Mouse (Mus musculus) midbrain, embryonic 10.5 days (tissue): ENCODE results near the gene Sema3g. TPM values are rescaled to one million over a fixed set of nuclear protein-coding genes. Genes with fewer than 3 reads are reported as not detected.

Experiments
- DNase-seq: peaks from one replicate; pipeline ENCODE4 v3.0.0-alpha.2; 2017; ENCODE audit warnings: low spot score
- H3K27ac ChIP-seq: fragments of 300-500 bp; sonication (generic); replicated peaks from 2 replicates; pipeline ENCODE4 v1.5.1; 2016; ENCODE audit warnings: mild to moderate bottlenecking
- H3K27me3 ChIP-seq: fragments of 300-500 bp; sonication (generic); 2 replicates; pipeline ENCODE4 v1.6.1; 2016; ENCODE audit warnings: low read depth, mild to moderate bottlenecking; ENCODE audit not compliant: poor library complexity, severe bottlenecking
- H3K36me3 ChIP-seq: fragments of 300-500 bp; sonication (generic); 2 replicates; pipeline ENCODE4 v1.6.1; 2016; ENCODE audit warnings: mild to moderate bottlenecking, moderate library complexity
- H3K4me1 ChIP-seq: fragments of 300-500 bp; sonication (generic); 2 replicates; pipeline ENCODE4 v1.6.1; 2016
- H3K4me3 ChIP-seq: fragments of 300-500 bp; sonication (generic); 2 replicates; pipeline ENCODE4 v1.5.1; 2016; ENCODE audit warnings: mild to moderate bottlenecking, moderate library complexity
- H3K9me3 ChIP-seq: fragments of 300-500 bp; sonication (generic); replicated peaks from 2 replicates; pipeline ENCODE4 v1.6.1; 2016; ENCODE audit warnings: mild to moderate bottlenecking
- WGBS: fragments of 180-500 bp; shearing (Covaris S2); methylation state at CpG from one replicate; pipeline ENCODE4 v1.1.7; 2016; 5-methylcytosine and 5-hydroxymethylcytosine counted together
- polyA plus RNA-seq: library from polyadenylated mRNA; unstranded; fragments of >200 nt; fragmentation: Nextera tagmentation; extraction: Ambion mirVana; gene quantifications from 2 replicates; pipeline ENCODE4 v1.2.1, GENCODE M21; 2016

Sema3g gene
- polyA plus RNA-seq, 1 experiment from 2014 or later = 0.51 TPM

GRCm38 (mm10) chr14:31215157-31216002 is 2.3 kb upstream of the Sema3g start:
- Histone ChIP-seq H3K27ac (peak overlapping the region; percentile 52), H3K4me3 (no peak overlapping the region), H3K4me1 (peaks cover 32% of the 10 kb centered on the region), H3K9me3 (no peaks in the 10 kb centered on the region), H3K36me3 (no peaks in the 10 kb centered on the region), H3K27me3 (peaks cover 10% of the 10 kb centered on the region; the same call in 1 of the 2 replicates)
- peak; percentile 59 for DNase-seq
- 36% methylated on average over 15 of the region's 15 CpGs for WGBS

GRCm38 (mm10) chr14:31216846-31217245 is 814 bp upstream of the Sema3g start, which contains the start of gene Nisch:
Gene Nisch (minus strand): TSS chr14:31216946.
- WGBS = 69% methylated on average over 2 of the region's 2 CpGs
- Histone ChIP-seq H3K4me3 (no peak within 1 kb of the TSS), H3K27me3 (peaks cover 10% of the 10 kb centered on the region; the same call in 1 of the 2 replicates), H3K27ac (peak within 1 kb of the TSS; percentile 58), H3K4me1 (peaks cover 41% of the 10 kb centered on the region), H3K9me3 (no peaks in the 10 kb centered on the region), H3K36me3 (no peaks in the 10 kb centered on the region)
- DNase-seq = no peak

DNA sequence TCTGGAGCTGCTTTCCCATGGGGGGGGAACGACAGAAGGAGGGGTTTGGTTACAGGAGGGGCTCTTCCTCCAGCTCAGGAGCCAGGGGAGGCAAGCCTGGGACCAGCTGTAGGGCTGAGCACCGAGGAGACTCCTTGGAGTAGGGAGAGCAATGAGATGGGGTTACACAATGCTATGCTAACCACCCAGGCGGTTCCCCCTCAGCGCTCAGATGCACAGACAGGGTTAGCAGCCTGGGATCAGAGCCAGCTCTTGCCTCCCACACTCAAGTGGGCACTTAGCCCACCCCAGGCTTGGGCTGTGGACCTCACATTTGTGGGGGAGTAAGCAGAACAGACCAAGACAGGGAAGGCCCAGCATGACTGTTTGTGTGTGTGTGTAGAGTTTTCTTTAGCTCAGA is 9.3 kb downstream of the Sema3g start:
- no peak for DNase-seq
- no peak overlapping the region for H3K4me3 ChIP-seq
- H3K36me3 ChIP-seq = no peaks in the 10 kb centered on the region
- peaks cover 13% of the 10 kb centered on the region for H3K4me1 ChIP-seq
- no peak overlapping the region for H3K27ac ChIP-seq
- H3K27me3 ChIP-seq = no peaks in the 10 kb centered on the region
- no peaks in the 10 kb centered on the region for H3K9me3 ChIP-seq
- 85% methylated on average over 4 of the region's 4 CpGs for WGBS

GRCm38 (mm10) chr14:31228234-31228633 is 10.6 kb downstream of the Sema3g start:
- no peaks in the 10 kb centered on the region for H3K36me3 ChIP-seq
- H3K4me3 ChIP-seq = no peak overlapping the region
- peaks cover 13% of the 10 kb centered on the region for H3K4me1 ChIP-seq
- H3K9me3 ChIP-seq = no peaks in the 10 kb centered on the region
- no peak for DNase-seq
- H3K27ac ChIP-seq = 0 out of 2 replicates have a peak overlapping the region, but pooled peaks have one; percentile 55
- WGBS = 81% methylated on average over 6 of the region's 6 CpGs
- no peaks in the 10 kb centered on the region for H3K27me3 ChIP-seq

GRCm38 (mm10) chr14:31230442-31230841 is 12.8 kb downstream of the Sema3g start:
- no peak for DNase-seq
- Histone ChIP-seq H3K27ac (no peak overlapping the region; the same call in 1 of the 2 replicates), H3K4me1 (peaks cover 13% of the 10 kb centered on the region), H3K36me3 (no peaks in the 10 kb centered on the region), H3K27me3 (no peaks in the 10 kb centered on the region), H3K4me3 (no peak overlapping the region), H3K9me3 (no peaks in the 10 kb centered on the region)
- WGBS = 74% methylated on average over 8 of the region's 8 CpGs

DNA sequence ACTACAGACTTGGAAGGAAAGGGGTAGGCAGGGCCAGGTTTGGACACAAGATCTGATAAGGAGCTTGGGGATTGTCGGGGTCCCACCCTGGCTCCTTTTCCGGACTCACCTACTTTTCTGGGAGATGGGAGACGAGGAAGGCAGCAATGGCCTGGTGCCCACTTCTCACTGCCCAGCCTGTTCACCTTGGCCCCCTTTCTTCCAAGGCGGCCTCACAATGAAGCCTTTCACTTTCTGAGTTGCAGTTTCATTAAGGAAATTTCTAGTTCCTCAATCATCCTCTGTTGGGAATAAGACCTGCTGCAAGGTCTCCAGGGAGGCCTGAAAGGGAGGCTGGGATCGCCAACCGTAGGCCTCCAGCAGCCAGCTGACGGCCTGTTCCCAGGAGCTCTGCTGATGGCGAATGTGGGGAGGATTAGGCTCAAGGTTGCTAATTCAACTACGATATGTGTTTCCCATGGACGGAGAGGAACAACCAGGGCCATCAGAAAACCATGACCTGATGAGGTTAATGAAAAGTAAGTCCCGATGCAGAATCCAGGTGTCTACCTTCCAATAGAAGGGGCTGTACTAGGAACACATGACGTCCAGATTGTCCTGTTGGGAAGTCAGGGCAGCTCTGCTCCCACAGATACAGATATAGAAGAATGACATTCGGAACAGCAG is 14.9 kb downstream of the Sema3g start:
- no peak overlapping the region for H3K4me3 ChIP-seq
- DNase-seq = no peak
- H3K27me3 ChIP-seq = no peaks in the 10 kb centered on the region
- no peak overlapping the region; the same call in 1 of the 2 replicates for H3K27ac ChIP-seq
- no peaks in the 10 kb centered on the region for H3K9me3 ChIP-seq
- H3K36me3 ChIP-seq = no peaks in the 10 kb centered on the region
- 90% methylated on average over 13 of the region's 13 CpGs for WGBS
- H3K4me1 ChIP-seq = peaks cover 13% of the 10 kb centered on the region

DNA sequence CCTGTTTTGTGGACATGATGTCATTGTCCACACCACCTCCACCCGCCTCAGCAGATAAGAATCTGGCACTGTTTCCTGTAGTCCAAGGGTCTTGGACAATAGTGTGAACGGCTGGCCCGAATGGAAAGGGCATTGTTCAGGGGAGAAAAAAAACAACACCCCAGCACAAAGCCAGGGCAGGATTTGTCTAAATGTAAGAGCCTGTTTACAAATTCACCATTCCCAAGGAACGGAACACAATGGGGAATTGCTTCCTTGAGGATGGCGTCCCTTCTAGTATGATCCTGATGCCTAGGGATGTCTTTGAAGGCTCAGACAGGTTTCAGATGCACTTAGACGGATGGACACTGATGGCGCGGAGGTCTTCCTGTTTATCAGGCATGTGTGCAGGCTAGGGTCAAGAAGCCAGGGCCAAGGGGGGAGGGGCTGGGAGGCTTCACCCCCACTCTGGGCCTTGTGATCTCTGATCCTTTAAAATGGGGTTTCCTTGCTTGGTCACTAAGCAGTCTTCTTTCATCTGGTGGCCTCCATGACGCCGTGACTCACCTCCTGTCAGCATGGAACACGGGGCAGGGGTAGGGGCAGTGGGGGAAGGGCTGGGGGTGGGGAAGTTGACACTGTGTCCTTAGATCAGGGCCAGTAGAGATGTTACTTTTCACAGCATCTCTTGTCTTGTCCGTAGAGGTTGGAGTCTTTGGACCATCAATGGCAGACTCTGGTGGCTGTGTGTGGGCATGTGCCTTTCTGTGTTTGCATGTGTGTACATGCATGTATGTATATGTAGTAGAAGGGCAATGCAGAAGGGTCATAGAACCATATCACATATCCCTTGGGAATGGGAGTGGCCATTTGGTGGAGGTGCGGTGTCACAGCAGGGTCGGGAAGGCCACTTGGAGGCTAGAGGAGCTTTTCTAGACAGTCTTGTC is 15.7 kb downstream of the Sema3g start:
- Histone ChIP-seq H3K27me3 (no peaks in the 10 kb centered on the region), H3K36me3 (no peaks in the 10 kb centered on the region), H3K27ac (no peak overlapping the region), H3K4me3 (no peak overlapping the region), H3K4me1 (peaks cover 10% of the 10 kb centered on the region), H3K9me3 (no peaks in the 10 kb centered on the region)
- 86% methylated on average over 14 of the region's 14 CpGs for WGBS
- DNase-seq = no peak

GRCm38 (mm10) chr14:31233996-31234591 is 16.4 kb downstream of the Sema3g start:
- H3K27me3 ChIP-seq = no peaks in the 10 kb centered on the region
- peaks cover 8% of the 10 kb centered on the region for H3K4me1 ChIP-seq
- no peaks in the 10 kb centered on the region for H3K9me3 ChIP-seq
- peak overlapping the region; percentile 61 for H3K27ac ChIP-seq
- H3K36me3 ChIP-seq = no peaks in the 10 kb centered on the region
- 22% methylated on average over 11 of the region's 11 CpGs for WGBS
- no peak overlapping the region for H3K4me3 ChIP-seq
- peak; percentile 76 for DNase-seq

- Histone ChIP-seq H3K27me3 (no peaks in the 10 kb centered on the region), H3K4me3 (no peak overlapping the region), H3K36me3 (no peaks in the 10 kb centered on the region), H3K27ac (no peak overlapping the region), H3K4me1 (no peaks in the 10 kb centered on the region), H3K9me3 (no peaks in the 10 kb centered on the region)
- no peak for DNase-seq
- 88% methylated on average over 7 of the region's 7 CpGs for WGBS
These were observed 19.6 kb downstream of the Sema3g start for GRCm38 (mm10) chr14:31237101-31237882.

DNA sequence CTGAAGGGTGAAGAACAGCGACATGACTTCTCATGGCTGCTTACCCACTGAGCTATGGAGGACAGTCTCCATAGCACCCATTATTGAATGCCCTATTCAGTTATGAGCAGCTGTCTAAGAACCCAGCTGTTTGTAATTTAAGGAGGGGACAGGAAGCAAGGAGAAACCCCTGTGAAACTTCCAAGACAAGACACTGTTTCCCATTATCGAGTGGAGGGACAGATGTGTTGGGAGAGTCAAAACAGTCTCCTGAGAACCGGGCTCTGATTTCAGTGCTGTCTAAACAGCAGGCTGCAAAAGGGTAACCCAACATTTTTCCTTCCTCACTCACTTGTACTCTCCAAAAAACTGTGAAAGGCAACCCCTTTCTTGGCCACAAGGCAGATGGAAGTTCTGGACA is 22.9 kb downstream of the Sema3g start:
- Histone ChIP-seq H3K4me3 (no peak overlapping the region), H3K27me3 (no peaks in the 10 kb centered on the region), H3K27ac (no peak overlapping the region), H3K36me3 (no peaks in the 10 kb centered on the region), H3K4me1 (no peaks in the 10 kb centered on the region), H3K9me3 (no peaks in the 10 kb centered on the region)
- no peak for DNase-seq
- 71% methylated on average over 3 of the region's 3 CpGs for WGBS

DNA sequence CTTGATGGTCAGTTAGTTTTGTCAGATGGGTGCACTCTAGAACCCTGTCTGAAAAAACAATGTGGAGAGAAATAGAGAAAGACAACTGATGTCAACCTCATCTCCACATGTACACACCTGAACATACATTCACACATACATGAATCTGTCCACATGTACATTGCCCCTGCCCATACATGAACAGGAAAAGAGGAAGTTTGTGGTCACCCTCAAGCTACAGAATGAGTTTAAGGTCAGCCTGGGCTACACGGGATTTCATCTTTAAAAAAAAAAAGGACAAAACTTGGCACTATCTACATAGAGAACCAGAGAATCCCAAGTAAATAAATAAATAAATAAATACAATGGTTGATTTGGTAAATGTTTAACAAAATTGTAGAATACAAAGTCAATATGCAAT is 27.1 kb downstream of the Sema3g start:
- 81% methylated on average over 1 of the region's 1 CpGs for WGBS
- Histone ChIP-seq H3K9me3 (no peaks in the 10 kb centered on the region), H3K4me1 (0 out of 2 replicates have a peak, but pooled peaks cover 2% of the 10 kb centered on the region), H3K4me3 (no peak overlapping the region), H3K27ac (no peak overlapping the region), H3K36me3 (no peaks in the 10 kb centered on the region), H3K27me3 (no peaks in the 10 kb centered on the region)
- no peak for DNase-seq
